Mouse (Mus musculus): Measurements from ENCODE around the gene Fam126a.

The Fam126a gene

DNA sequence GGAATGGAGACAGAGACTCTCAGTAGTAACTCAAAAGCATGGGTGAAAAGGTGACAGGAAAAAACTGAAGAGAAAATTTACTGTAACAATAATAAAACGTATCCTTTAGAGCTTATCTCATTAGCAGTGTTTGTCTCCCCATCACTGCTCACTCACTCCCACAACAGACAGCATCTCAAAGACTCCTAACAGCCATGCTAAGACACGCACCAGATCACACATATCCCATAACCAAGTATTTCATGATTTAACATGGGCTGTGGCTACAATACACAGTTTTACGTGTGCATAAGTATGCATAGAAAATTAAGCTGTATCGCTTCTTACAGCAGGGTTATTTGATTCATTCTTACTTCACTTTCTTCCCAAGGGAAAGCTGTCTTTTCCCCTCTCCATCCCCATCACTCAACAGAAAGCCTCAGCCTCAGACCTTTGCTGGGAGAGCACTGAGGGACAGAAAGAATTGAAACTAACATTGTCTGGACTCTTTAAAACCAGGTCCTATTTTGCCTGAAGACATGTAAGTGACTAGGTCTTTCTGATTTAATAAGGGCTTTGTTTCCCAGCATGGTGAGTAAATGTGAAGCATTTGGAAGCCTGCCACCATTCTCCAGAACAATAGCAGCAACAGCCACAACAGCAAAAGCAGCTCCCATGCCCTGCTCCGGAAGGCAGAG lies 37.5 kb downstream of the Fam126a start:
- in situ Hi-C loops (cut with MseI, MboI) = no loop called here

DNA sequence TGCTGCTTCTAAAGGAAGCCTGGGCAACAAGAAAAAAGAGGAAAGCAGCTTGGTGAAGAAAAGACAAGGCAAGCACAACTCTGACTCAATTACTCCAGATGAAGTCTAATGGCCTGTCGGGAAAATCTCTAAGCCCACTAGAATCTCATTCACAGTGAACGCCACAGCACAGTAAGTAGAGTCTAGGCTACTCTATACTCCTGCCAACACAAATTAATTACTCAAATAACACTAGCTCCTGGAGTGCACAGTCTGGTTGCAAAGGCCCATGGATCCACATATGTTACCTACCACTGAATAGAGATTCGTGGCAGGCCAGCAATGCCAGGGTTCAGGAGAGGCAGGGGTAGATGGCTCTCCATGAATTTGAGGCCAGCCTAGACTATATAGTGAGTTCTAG lies 40.5 kb downstream of the Fam126a start:
- in situ Hi-C loops (cut with MseI, MboI) = no loop called here

- in situ Hi-C loops (cut with MseI, MboI) = no loop called here
These were observed 42.7 kb downstream of the Fam126a start for GRCm38 (mm10) chr5:23987792-23988191.

GRCm38 (mm10) chr5:23982081-23982480 lies 48.4 kb downstream of the Fam126a start:
- in situ Hi-C loops (cut with MseI, MboI) = no loop called here

DNA sequence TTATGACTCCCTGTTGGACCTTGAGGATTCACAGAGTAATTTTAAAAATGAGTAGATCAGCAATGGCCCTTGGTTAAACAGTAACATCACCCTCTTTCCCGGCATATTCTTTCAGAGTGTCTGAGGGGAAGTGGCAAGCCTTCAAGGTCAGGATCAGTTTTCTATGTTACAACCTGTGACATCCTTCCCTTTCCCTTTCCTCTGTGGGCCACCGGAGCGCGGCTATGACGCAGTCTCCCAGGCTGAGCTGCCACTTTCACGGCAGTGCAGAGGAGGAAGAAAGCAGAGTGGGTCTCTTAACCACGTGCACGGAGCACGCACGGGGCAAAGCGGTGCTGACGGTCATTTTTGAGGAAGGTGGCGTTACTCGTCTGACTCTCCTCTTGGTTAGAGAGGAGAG lies 52.0 kb downstream of the Fam126a start:
- in situ Hi-C loops (cut with MseI, MboI) = no loop called here

DNA sequence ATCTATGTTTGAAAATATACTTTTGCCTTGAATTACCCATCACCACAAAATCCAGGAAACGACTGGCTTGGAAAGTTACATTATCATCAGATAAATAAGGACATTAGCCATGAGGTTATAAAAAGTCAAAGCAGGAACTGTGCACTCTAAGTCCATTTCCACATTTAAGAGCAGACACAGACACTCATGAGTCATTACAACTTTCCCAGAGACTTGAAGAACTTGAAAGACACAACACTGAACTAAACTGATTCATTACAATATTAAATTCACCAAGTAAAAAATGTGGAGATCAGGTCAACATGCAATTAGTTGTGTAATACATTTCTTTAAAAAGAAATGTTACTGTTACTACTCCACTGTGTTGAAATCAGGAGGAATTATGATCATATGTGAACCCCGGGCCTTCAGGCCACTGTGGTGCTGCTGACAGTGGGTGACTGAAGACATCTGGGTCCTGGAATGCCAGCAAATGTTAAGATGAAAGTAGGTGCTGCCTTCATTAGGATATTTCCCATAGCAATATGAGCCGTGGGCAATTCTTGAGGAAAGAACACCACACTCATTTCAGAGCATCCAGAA lies 55.4 kb downstream of the Fam126a start:
- in situ Hi-C loops (cut with MseI, MboI) = no loop called here

- in situ Hi-C loops (cut with MseI, MboI) = no loop called here
These were observed 62.8 kb downstream of the Fam126a start for GRCm38 (mm10) chr5:23967705-23968104.

- in situ Hi-C loops (cut with MseI, MboI) = no loop called here
These were observed 65.8 kb downstream of the Fam126a start for GRCm38 (mm10) chr5:23964599-23965165.

DNA sequence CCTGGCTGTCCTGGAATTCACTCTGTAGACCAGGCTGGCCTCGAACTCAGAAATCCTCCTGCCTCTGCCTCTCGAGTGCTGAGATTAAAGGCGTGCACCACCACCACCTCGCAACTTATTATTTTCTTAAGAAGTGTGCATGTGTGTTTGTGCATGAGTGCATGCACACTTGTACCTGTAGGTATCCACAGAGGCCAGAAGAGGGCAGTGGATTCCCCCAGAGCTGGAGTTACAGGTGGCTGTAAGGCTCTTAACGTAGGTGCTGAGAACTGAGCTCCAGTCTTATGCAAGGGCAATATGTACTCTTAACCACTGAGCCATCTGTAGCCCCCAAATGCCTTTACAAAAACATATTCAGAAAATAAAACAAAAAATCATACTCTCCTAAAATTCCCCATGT lies 77.4 kb downstream of the Fam126a start:
- in situ Hi-C loops (cut with MseI, MboI) = no loop called here

DNA sequence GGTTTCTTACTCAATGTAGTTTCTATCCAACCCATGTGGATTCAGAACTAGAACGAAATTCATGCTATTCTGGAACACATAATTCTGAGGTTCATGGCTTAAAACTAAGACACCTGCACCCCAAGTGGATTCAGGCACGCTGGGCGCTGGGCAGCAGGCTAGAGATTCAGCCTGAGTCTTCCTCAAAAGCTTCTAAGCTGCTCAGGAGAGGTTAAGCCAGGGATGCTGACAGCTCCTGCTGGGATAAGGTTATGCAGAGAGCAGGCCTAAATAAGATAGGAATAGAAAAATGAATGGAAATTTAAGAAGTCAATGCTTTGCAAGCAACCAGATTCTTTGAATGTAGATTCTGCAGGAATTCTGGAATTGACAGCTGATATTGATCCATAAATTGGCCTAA lies 82.4 kb downstream of the Fam126a start:
- in situ Hi-C loops (cut with MseI, MboI) = no loop called here

- in situ Hi-C loops (cut with MseI, MboI) = no loop called here
These were observed 85.4 kb downstream of the Fam126a start for GRCm38 (mm10) chr5:23945056-23945455.

- in situ Hi-C loops (cut with MseI, MboI) = no loop called here
These were observed 87.0 kb downstream of the Fam126a start for GRCm38 (mm10) chr5:23943534-23943933.

- in situ Hi-C loops (cut with MseI, MboI) = no loop called here
These were observed 106.9 kb downstream of the Fam126a start for GRCm38 (mm10) chr5:23923481-23924165.

DNA sequence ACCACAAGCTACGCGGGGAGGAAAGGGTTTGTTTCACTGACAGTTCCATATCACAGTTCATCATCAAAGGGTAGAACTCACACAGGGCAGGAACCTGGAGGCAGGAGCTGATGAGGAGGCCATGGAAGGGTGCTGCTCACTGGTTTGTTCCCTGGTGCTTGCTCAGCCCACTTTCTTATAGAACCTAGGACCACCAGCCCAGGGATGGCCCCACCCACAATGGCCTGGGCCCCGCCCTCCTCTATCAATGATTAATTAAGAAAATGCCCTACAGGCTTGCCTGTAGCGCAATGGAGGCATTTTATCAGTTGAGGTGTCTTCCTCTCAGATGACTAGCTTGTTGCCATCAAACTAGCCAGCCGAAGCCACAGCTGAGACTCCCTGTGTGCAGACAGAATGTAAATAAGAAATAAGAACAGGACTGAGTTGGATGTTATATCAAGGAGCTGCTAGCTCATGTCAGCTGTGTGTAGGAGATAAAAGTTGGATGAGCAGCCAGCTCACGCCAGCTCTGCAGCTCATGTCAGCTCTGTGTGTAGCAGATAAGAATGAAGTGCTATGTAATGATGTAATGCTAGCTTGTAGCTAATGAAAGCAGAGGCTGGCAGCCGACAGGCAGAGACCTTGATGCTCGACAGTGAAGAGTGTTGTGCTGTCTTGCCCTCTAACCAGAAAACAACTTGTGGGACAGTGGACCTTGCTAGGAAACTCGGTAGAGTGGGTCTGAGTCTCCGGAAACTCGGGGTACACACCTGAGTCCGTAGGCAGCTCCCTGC lies 107.8 kb downstream of the Fam126a start:
- in situ Hi-C loops (cut with MseI, MboI) = no loop called here

DNA sequence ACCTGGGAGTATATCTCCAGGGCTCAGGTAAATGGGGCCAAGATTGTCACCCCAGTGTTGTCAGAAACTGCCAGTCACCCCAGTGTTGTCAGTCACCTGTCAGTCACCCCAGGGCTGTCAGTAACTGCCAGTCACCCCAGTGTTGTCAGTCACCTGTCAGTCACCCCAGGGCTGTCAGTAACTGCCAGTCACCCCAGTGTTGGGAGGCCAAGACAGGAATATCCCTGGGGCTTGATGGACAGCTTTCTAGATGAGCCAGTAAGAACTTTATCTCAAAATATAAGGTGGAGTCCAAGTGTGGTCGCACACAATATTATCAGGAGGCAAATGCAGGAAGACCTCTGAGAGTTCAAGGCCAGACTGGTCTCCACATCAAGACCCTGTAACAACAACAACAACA lies 109.2 kb downstream of the Fam126a start:
- in situ Hi-C loops (cut with MseI, MboI) = no loop called here

GRCm38 (mm10) chr5:23919892-23920731 lies 110.4 kb downstream of the Fam126a start:
- in situ Hi-C loops (cut with MseI, MboI) = no loop called here

GRCm38 (mm10) chr5:23917301-23917700 lies 113.2 kb downstream of the Fam126a start:
- in situ Hi-C loops (cut with MseI, MboI) = no loop called here

GRCm38 (mm10) chr5:23911556-23911955 lies 118.9 kb downstream of the Fam126a start:
- in situ Hi-C loops (cut with MseI, MboI) = no loop called here

DNA sequence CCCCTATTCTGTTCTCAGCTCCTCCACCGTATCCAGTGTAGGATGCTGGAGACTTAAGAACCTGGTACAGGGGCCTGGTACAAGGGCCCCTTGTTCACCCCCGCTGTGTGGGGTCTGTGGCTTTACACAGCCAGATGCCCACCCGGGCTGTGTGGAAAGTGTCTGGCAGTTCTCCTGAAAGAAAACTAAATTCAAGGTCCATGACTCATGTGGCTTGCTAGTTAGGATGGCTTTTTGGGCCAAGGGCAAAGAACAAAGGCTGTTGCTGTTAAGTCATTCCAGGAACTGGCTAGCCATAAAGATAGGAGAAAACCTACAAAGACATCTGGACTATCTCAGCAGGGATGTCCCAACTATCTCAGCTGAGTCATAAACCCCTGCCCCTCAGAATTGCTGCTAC lies 121.2 kb downstream of the Fam126a start:
- in situ Hi-C loops (cut with MseI, MboI) = no loop called here

DNA sequence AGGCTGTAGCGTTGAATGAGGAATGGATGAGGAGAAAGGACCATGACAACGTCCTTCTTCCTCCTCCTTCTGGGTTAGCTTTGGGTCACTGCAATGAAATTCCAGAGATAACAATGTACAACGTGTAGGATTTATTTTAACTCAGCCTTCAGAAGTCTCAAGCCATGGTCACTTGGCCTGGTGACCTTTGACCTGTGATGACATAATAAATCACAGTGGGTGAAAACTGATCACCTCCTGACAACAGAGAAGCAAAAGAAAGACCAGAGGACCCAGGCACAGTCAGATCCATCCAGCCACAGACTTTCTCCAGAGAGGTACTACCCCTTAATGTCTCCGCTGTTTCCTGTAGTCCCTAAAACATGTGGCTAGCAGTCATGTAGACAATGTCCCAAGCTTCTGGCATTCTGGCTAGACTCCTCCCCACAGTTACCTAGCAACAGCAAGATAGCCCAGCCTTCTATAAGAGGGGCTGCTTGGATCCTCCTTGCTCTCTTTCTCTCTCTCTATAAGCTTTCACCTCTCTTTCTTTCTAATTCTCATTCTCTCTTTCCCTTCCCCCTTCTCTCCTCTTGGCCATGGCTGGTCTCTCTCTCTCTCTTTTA lies 121.9 kb downstream of the Fam126a start:
- in situ Hi-C loops (cut with MseI, MboI) = no loop called here

DNA sequence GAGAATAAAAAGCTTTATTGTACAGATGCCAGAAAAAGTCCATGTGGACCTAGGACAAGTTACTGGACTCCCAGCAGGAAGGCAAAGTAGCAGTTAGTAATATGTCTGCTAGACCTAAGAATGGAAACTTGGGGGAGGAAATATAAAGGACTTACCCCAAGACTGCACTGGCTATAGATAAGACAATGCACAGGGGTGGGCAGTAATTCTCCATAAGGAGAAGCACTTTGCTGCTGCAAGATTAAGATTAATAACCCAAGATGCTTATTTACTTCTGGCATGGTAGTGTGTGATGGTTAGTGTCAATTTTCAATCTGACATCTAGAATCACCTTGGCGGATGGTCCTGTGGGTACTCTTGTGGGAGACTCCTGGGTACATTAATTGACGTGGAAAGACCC lies 128.3 kb downstream of the Fam126a start:
- in situ Hi-C loops (cut with MseI, MboI) = no loop called here
